Mouse (Mus musculus) embryo, embryonic 10.5 days (tissue): ENCODE measurements around the gene Vmn1r119.
"Not testable (repeated sequence)": the region's sequence is repeated elsewhere in the genome, so short reads cannot be mapped to it uniquely, and the experiment has no call there.

ENCODE experiments used
- DNase-seq: peaks from one replicate; pipeline ENCODE4 v3.0.0-alpha.2; 2015; ENCODE audit warnings: low spot score

The Vmn1r119 gene

GRCm38 (mm10) chr7:21012355-21012754, at the start of gene Vmn1r119:
Gene Vmn1r119 (minus strand): TSS chr7:21012455.
- DNase-seq, result not testable (repeated sequence)

DNA sequence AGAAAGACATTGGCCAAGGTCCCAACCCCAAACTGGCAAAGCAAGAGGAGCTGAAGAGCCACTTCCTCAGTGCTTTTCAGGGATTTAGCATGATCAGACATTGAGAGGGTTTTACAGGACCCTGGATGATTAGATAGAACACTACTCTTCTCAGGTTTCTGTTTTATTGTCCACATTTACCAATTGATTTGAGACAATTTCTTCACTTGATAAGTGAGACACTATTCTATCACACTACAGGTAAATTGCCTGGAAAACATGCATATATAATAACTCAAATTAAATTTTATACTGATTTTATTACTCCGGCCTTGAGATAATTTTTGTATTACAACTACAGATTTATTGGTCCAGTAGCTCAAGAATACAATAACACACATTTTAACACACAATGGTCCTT, 41.4 kb upstream of the Vmn1r119 start, which contains the start of gene Vmn1r120:
TSS of gene Vmn1r120 (minus strand) at position 101 of the 400 bp plus-strand sequence.
- DNase-seq, result not testable (repeated sequence)
